Mouse (Mus musculus) B cell, adult 67 days (primary cell): ENCODE data around the gene Prr15. TPM values are rescaled to one million over a fixed set of nuclear protein-coding genes. Genes with fewer than 3 reads are reported as not detected.

Source experiments
- total RNA-seq, 2 experiments: library from RNA; stranded (reverse); gene quantifications; 4 replicates each; pipeline ENCODE4 v1.2.4; 2023

The Prr15 gene
- not detected for total RNA-seq

GRCm38 (mm10) chr6:54325246-54325885 lies at the start of gene Prr15:
Prr15 (plus strand) TSS chr6:54325835.

Other genes with a start within 250 kb of the Prr15 start
- gene Wipf3, start 103.8 kb downstream of the Prr15 start, total RNA-seq: not detected
- not detected for gene Scrn1, start 240.7 kb downstream of the Prr15 start, total RNA-seq